Mouse (Mus musculus) lung, postnatal 4 days (tissue): ENCODE measurements around the gene Kcnmb4.

Experiments
- DNase-seq, 2 experiments: peaks; one replicate each; pipeline ENCODE4 v3.0.0; 2021

The Kcnmb4 gene

DNA sequence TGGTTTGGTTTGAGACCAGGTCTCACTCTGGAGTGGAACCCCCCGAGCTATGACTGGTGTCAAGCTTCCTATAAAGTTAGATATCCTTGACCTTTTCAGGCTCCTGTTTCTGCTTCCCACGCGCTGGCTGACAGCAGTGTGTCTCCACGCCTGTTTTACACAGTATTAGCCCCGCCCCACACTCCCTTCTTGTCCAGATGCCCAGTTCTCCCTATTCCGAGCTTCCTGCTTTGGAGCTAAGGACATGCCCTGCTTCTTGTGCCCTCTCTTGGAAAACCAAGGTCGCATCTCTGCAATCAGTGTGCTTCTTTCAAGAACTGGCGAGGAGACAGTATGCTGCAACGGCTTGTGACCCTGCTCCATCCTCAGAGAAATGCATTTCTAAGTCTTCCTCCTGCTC is 23.1 kb downstream of the Kcnmb4 start:
- DNase-seq = no peak

DNA sequence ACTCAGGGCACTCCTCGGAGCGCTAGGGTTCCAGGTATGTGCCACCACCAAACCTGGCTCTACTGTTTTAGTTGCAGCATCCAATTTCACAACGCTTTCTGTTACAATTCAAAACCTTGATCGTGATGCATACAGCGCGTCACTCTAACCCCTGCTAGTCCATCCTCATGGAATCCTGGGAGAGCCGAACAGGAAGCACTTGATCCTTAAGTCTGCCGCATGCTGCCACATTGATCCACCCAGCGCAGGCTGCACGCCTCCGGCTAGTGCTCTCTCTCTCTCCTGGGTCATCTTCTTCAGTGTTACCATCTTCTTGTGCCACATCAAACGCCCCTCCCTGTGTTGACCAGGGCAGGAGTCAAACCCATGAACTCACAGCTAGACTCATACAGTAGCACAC is 25.5 kb downstream of the Kcnmb4 start:
- DNase-seq = no peak

DNA sequence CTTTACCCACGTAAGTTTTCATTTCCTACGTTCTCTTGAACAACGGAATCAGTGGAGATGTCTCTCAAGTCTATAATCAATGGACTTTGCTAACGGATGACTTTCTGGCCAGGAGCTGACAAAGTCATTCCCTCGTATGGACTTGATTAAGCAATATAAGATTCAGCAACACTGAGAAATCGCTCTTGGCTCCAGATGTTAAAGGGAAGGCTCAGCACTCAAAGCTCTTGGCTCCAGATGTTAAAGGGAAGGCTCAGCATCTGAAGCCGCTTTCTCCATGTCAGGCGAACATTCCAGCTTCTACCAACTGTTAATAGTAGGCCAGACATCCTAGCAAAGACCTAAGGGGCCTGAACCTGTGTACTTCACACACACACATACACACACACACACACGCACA is 26.5 kb downstream of the Kcnmb4 start:
- no peak for DNase-seq

DNA sequence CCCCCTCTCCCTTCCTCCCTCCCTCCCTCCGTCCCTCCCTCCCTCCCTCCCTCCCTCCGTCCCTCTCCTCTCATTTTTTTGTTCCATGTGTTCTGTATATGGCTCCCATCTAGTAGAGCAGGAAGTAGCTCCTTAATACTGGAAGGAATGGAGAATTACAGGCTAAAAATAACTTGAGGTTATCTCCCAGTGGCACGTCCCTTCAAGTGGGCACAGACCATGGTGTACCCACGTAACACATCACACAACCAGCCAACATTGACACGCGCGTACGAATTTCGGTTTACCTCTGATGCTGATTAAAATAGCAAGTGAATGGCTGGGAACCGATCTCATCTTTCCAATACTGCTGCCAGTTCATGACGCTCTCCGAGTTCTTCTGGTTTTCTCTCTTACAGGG is 27.6 kb downstream of the Kcnmb4 start:
- no peak for DNase-seq

DNA sequence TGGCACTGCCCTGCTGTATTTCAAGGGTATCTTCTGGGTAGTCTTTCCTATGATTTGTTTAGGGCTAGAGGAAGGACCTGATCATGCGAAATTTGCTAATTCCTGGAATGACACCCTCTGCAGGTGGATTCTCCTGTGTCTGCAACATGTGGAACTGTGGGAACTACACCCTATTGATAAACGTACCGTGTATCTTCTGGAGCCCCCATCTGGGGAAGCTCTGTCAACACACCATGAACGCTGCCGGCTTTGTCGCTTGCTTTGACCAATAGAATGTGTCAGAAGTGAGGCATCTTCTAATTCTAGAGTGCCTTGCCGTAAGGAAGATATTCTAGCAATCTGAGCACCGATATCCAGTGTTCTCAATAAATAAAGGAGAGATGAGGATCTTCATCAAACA is 28.9 kb downstream of the Kcnmb4 start:
- DNase-seq = no peak

DNA sequence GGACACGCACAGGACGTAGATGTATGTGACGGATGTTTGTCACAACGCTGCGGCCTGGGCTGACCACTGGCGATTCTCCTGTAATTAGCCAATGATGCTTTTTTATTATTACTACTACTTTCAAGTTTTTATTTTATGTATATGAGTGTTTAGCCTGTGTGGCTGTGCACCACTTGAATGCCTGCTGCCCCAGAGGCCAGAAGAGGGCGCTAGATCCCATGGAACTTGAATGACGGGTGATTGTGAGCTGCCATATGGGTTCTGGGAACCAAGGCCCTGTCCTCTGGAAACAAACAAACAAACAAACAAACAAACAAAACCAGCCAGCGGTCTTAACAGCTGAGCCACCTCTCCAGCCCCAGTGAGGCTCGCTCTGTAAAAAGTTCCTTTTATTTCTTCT is 29.3 kb downstream of the Kcnmb4 start:
- no peak for DNase-seq

DNA sequence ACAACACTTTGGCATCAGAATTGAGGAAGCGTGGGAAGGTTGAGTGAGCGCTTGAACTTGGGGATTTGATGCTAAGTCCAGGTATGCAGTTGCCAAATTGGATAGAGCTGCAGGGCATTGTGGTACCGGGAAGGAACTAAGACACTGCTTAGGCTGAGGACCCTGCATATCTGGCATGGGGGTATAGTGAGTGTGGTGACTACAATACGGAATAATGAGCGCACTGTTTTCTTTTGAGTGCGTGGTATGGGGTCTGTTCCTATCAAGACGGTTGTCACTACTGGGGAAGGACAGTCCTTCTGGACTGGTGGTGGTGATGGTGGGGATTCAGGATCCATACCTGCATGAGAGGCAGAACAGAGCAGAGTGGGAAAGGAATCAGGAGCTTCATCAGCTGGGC is 32.7 kb downstream of the Kcnmb4 start:
- no peak for DNase-seq

DNA sequence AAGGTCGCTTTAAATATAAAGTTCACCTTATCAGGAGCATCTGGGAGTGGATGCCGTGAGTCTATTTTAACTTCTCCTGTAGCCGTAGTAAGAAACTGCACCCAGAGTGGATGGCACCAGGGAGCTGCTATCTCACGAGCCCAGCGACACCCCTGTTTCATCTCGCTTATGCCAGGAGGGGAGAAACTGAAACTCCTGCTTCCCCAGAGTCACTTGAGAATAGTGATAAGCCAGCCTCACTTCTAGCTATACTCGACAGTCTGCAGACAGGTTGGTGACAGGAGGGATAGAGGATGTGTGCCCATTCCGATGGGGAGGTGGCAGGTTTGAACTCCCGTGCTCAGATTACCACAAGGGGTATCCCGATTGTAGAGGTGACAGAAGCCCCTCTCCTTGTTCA is 33.6 kb downstream of the Kcnmb4 start:
- DNase-seq = no peak

DNA sequence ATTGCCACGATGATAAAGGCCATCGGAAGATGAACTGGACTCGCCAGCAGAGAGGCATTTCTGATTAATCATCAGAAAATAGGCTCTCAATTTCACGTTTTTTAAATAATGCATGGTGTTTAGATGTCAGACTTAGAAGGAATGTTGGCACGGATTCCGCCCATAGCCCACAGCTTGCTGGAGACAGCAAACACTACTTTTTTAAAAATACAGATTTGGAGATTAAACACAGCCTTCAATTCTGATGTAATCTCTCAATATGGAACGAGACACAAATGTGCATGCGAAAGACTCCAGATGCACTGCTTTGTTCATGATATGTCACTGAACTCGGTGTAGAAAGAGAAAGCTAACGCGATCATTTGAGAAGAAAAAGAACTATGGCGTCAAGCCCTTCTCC is 38.2 kb downstream of the Kcnmb4 start:
- DNase-seq = no peak

DNA sequence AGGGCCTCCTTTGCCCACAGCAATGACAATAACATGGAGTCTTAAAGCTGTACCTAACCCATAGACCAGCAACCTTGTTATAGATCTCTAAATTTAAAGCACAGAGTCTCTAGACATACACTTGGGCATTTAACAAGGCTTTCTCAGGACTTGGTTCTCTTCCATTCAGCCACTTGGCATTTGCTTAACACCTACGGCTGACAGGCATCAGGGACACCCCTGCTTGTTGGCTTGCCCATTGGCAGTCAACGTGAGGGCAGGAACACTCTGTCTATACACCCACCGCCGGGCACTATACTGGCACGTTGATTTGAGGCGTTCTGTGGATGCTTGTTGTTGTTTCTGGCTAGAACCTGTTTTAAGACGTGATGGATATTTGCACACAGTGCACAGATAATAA is 41.3 kb downstream of the Kcnmb4 start:
- DNase-seq = no peak

DNA sequence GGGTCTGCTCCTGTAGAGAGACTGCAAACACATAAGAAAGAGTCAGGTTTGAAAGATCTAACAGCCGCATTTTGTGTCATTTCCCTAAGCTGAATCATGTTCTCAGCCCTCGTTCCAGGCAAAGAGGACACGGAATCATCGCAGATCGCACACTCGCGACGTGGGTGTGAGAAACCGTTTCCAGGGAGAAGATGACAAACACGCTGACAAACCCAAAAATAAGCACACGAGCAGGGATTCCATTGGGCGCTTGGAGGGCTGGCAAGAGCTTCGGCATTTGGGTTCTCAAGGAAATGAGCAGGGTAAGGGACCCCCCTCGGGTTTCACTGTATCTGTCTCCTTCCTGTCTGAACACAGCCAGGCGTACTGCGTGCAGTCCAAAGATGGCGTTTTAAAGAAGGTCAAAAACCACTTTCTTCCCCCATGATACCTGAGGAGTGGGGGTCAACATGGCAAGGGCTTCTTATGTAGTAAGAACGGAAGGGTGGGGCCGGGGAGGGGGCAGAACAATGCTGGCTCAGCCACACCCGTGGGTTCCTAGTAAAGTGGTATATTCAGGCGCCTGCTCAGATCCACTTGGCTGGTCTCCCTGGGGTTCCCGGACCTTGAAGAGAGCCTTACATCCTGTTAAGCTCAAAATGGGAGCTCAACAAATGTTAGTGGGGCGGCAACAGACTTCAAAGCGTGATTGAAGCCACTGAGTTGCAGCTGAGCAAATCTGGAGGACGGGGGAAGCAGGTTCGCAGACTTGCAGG is 45.5 kb downstream of the Kcnmb4 start:
- no peak for DNase-seq

DNA sequence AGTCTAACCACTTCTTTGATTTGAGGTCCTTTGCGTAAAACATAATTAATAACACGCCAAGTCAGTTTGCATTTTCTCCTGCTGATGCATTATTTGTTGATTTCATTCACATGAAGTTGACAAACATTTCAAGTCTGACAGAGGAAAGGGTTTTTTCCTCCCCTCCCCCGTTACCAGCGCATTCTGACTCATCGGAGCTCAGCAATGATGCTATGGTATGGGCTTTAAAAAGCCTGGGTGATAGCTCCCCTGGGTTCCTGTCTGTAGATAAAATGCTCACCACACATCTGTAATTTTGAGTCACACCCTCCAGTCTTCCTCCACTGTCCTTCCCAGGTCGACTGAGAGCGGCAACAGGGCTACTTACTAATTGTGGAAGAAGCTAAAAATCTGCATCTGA is 47.5 kb downstream of the Kcnmb4 start:
- DNase-seq = no peak

DNA sequence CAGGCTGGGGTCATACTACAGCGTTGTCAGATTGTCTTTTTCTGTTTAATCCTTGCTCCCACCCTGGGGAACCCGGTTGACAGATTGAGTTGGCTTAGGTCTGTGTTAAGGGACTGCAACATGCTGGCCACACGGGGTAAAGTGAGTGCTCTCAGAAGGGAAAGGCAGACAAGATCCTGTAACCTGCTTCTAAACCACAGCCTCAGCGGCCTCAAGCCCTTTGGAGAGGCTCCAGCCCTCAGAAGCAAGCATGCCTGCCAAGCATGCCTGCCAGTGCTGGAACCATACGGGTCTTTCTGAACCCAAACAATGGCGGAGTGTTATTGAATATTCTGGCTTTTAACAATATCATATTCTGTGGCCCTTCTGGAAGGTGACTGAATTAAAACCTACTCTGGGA is 48.8 kb downstream of the Kcnmb4 start:
- DNase-seq = no peak

DNA sequence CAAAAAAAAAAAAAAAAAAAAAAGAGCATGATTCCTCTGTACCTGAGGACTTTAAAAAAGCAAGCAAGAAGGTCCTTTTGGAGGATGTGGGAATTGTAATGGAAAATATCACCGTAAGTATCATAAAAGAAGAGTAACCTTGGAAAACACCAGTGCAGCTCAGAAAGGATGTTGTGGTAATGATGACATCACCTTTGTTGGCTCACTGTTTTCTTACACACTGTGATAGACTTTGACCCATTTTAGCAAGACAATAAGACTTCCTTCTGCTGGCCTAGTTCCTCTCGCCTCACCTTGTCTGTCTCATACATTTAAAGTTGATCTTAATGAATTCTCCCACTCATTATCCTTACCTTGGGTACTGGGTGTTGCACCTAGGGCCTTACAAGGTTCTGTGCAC is 51.1 kb downstream of the Kcnmb4 start:
- DNase-seq = no peak

DNA sequence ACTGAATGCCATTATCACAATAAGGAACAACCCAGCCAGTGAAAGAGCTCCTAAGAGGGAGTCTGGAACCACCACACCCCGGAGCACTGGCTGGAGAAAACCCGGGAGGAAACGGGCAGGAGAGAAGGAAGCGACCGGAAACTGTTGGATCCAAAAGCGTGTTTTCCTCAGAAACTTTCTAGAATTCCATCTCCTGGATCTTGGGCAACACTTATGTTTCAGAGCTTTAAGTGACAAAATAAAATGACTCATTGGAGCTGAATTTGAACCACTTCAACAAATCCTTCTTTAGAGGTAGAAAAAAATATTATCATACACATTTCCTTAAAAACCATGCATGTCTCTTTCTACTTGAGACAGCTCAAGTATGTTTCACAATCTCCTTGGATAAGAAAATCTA is 52.7 kb downstream of the Kcnmb4 start:
- DNase-seq = no peak

DNA sequence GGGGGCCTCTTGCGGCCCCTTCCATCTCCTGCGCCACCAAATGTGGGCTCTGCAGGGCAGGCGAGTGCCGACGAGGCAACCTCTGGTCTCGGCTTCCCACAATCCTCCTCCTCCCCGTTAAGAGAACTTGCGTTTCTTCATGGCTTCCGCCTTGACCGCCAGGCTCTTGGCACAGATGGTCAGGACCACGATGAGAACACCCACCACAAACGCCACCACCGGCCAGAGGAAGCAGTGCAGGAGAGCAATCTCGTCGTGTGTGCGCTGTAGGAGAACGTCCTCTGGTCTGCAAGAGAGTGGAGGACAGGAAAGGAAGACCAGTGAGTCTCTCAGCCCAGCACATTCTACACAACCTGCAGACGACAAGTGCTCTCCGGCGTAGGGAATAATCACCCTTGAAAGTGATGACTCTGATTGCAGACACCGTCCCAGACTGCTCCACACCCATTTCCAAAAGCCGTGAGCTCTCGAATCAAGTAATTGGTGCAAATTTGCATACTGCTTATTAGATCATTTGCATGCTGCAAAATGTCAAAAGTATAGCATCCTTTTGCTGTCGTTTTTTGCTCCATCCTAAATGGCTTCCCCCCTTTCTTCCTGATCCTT is 55.5 kb downstream of the Kcnmb4 start:
- peak in 1 of 2 experiments; percentile 15 for DNase-seq

DNA sequence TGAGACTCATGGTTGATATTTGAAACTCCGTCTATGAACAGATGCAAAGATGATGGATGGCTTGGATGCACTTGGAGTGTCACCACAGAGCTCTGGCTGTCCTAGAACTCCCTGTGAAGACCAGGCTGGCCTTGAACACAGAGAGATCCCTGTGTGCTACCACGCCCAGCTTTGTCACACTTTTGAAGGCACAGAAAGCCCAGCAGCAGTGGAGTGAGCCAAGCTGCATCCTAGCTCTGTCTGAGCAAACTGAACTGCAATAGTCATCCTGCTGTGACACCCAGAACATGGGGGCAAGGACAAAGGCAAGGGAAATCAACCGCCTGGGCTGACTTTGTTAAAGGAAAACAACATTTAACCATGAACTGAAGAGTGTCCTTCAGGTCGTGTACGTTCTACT is 57.0 kb downstream of the Kcnmb4 start:
- DNase-seq = no peak

DNA sequence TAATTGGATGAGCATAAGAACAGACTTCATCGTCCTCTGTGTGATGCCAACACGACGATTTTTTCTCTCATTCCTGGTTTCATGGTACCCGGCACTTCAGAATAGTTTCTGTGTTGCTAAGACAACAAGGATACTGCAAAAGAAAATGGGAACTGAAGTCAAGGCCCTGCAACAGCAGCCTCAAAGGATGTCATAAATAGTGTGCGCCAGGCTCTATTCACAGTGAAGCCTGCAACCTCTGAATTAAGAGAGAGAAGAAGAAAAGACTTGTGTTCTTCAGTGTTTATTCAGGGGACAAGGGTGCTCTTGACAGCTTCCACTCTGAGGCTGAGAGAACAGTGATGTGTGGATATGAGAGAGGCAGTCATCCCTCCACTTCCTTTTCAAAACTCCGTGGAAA is 57.5 kb downstream of the Kcnmb4 start:
- DNase-seq = no peak

DNA sequence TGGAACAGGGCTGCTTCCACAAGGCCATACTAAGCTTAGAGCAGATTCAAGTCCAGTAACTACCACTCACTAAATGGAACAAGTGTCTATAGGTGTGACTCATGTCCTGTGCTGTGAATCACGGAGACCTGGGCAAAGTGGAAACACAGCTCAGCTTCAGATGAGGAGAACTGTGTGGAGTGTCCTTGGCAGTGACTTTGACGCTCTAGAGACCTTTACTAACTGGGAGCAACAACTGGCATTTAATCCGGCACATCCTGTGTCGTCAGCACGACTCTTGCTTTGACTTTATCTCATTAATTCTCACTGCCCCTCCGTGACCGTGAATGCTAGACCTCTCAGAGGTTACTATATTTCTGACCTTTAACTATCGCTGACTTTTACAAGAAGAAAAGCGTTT is 62.9 kb downstream of the Kcnmb4 start:
- DNase-seq = no peak

DNA sequence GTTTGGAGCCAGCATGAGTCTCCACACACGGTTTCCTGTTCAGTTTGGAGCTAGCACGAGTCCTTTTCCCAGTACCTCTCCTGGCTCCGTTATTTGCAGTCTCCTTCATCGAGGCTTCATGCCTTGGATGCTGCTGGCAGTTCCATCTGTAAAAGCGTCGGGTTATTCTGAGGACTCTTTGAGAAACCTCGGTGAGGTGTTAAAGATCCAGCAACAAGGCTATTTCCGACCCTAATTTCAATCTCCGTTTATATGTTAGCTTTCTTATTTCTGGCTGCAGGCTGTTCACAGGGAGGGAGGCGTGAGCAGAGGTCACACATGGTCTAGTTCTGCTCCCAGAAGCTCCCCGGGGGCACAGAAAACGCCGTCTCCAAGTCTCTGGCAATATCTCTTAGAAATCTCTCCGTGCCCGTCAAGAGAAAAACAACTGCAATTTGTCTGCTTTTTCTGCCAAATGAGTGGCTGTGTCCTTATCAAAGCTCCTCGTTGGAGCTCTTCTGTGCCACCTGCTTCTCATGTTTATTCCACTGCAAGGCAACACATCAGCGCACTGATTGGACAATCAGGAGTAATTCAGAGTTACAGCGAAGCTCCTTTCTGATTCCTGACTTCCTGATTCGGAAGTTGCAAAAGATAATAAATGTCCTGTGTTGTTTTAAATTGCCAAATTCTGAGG is 65.9 kb downstream of the Kcnmb4 start:
- no peak for DNase-seq

DNA sequence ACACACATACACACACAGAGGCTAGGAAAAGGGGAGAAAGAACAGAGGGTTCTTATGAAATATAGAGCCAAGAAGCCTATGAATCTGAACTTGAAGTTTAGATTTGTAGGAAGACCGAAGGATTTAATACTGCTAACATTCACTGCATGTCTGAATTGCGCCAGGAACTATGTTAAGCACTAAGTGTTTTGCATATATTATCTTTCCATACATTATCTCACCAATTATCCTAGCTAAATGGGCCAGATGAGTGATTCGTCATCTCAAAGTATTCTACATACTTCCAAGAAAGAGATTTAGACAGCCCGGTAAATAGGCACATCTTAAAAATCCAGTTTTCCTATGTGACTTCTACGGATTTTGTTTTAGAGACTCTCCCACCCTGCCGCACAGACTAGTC is 68.7 kb downstream of the Kcnmb4 start:
- DNase-seq = no peak

DNA sequence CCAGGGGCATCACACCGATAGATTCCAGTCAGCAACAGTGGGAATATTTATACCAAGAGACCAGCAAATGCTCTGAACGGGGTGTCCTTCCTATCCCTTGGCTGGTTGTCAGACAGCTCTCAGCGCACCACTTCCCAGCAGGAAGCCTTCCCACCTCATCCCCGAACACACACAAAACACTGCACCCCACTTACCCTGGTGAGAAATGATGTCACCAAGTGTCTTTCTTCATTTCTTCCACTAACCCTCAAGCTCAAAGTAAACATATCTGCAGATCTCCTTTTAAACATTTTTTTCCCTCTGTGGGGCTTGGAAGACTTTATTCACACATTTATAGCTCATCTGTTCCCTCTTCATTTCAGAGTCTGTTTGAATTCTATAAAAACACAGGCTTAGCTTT is 70.0 kb downstream of the Kcnmb4 start:
- no peak for DNase-seq

DNA sequence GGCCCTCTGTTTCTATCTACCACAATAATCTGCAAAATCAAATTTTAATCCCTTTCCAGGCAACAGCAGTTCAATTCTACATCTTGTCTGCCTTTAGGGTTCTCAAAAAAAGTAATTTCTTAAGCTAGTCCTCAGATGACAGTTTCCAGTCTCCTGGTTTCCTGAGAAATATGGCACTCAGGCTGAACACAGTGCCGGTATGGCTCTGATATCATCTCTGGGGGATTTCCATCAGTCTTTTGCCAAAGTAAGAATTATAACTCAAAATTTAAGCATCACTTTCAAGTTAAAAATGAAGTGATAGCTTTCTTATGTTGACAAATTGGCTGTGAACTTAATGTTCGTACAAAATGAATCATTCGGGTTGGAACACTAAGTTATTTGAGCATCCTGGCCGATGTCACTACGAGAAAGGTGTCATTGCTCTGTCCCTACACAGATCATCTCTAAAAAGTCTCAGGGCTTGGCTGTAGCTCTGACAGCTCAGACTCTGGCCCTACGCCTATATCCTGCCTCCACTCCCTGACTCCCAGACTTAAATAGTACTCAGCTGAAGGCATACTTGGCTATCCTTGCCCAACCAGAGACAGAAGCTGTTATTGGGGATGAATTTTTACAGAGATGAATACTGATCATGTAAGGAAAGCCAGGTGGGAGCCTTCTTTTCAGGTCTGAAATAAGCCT is 70.8 kb downstream of the Kcnmb4 start:
- no peak for DNase-seq

DNA sequence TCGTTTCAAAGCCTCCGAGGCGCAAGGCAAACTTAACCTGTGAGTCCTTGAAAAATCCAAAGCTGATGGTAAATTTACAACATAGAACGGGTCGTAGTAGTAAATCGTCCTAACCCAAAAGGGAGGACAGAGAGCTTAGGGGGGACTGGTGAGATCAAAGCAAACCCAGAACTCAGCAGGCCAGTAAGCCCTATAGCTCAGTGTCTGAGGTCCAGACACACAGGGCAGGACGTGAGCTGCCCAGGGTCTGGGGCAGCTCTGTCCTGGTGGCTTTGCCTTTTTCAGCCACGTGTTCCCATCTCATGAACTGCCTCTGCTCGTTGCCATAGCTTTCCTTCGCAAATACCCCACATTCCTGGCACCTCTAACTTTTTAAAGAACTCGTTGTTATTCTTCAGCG is 75.7 kb downstream of the Kcnmb4 start:
- DNase-seq = no peak
